Mouse (Mus musculus): ENCODE results near the gene Teddm2. TPM values are rescaled to one million over a fixed set of nuclear protein-coding genes. Genes with fewer than 3 reads are reported as not detected.

Gene Teddm2
- total and polyA plus RNA-seq, 3 experiments, result 0.08 to 0.22 TPM; not detected in 1

- no peaks in the 10 kb centered on the region for H3K79me2 ChIP-seq (ENCODE audit: control insufficient read depth, insufficient read depth, low read length, poor library complexity)
- no peak overlapping the region for H3K9ac ChIP-seq (ENCODE audit: control insufficient read depth, low read depth, low read length, poor library complexity, severe bottlenecking)
- TF ChIP-seq EP300 (IDR thresholded peaks at IDR 0.05; ENCODE audit: low read depth in 1 of 2, low read length in 2 of 2) (no peak), KAT2A (conservative IDR thresholded peaks at IDR 0.05; ENCODE audit: low read depth, low read length) (no peak), POLR2AphosphoS5 (IDR thresholded peaks at IDR 0.05; ENCODE audit: borderline replicate concordance, low read depth, low read length) (no peak), MXI1 (IDR thresholded peaks at IDR 0.05; ENCODE audit: low read depth, low read length) (no peak), NELFE (IDR thresholded peaks at IDR 0.05; ENCODE audit: low read depth, low read length) (no peak), ZKSCAN1 (IDR thresholded peaks at IDR 0.05; ENCODE audit: low read depth, low read length) (no peak), JUND (IDR thresholded peaks at IDR 0.05; ENCODE audit: low read depth, low read length) (no peak), MYB (IDR thresholded peaks at IDR 0.05; ENCODE audit: low read depth, low read length) (no peak), ETS1 (IDR thresholded peaks at IDR 0.05; ENCODE audit: low read depth, low read length) (no peak), USF2 (IDR thresholded peaks at IDR 0.05; ENCODE audit: borderline replicate concordance in 1 of 2, insufficient read depth in 1 of 2, low read depth in 1 of 2, low read length in 2 of 2) (no peak), RAD21 (IDR thresholded peaks at IDR 0.05; ENCODE audit: low read depth, low read length) (no peak), CHD2 (IDR thresholded peaks at IDR 0.05; ENCODE audit: low read length) (no peak), BHLHE40 (IDR thresholded peaks at IDR 0.05; ENCODE audit: borderline replicate concordance, low read depth, low read length) (no peak), UBTF (IDR thresholded peaks at IDR 0.05; ENCODE audit: borderline replicate concordance, insufficient read depth, low read depth, low read length) (no peak), TAL1 (IDR thresholded peaks at IDR 0.05; ENCODE audit: low read length) (no peak), CTCF (IDR thresholded peaks at IDR 0.05 in 2 of 3, conservative IDR thresholded peaks at IDR 0.05 in 1 of 3; ENCODE audit: control insufficient read depth in 1 of 3, insufficient read depth in 1 of 3, low read depth in 2 of 3, low read length in 3 of 3, poor library complexity in 1 of 3, severe bottlenecking in 1 of 3) (no peak), POLR2AphosphoS2 (IDR thresholded peaks at IDR 0.05; ENCODE audit: low read length) (no peak), MAFK (IDR thresholded peaks at IDR 0.05; ENCODE audit: borderline replicate concordance, low read depth, low read length) (no peak), SIN3A (IDR thresholded peaks at IDR 0.05; ENCODE audit: low read length) (no peak), RCOR1 (IDR thresholded peaks at IDR 0.05; ENCODE audit: low read depth, low read length) (no peak)
- H3K27ac ChIP-seq (ENCODE audit: control insufficient read depth, low read depth, low read length), result no peak overlapping the region
- H3K36me3 ChIP-seq (ENCODE audit: control insufficient read depth in 1 of 2, insufficient read depth in 2 of 2, low read length in 2 of 2), result peaks cover 2 to 13% of the 10 kb centered on the region in 2 experiments
- no peak overlapping the region for H3K4me3 ChIP-seq (ENCODE audit: control insufficient read depth in 1 of 2, insufficient read depth in 1 of 2, low read depth in 2 of 2, low read length in 2 of 2)
- H3K9me3 ChIP-seq (replicated peaks; ENCODE audit: insufficient read depth, low read length), result no peaks in the 10 kb centered on the region
- H3K27me3 ChIP-seq (ENCODE audit: control insufficient read depth in 1 of 2, insufficient read depth in 2 of 2, low read length in 2 of 2), result no peaks in the 10 kb centered on the region
- H3K4me1 ChIP-seq (ENCODE audit: control insufficient read depth in 1 of 2, insufficient read depth in 2 of 2, low read length in 2 of 2), result peaks cover 2 to 14% of the 10 kb centered on the region in 2 experiments; a peak in 3 of 4 replicates
- DNase-seq (ENCODE audit: low read depth, low spot score), result no peak
Observed at GRCm38 (mm10) chr1:153911276-153911795, 11.3 kb upstream of the Teddm2 start.

- H3K36me3 ChIP-seq (ENCODE audit: control insufficient read depth in 1 of 2, insufficient read depth in 2 of 2, low read length in 2 of 2), result peaks cover 6 to 13% of the 10 kb centered on the region in 2 experiments
Observed at GRCm38 (mm10) chr1:153910423-153910822, 10.4 kb upstream of the Teddm2 start.

More at GRCm38 (mm10) chr1:153910423-153910822, 10.4 kb upstream of the Teddm2 start:
- TF ChIP-seq CHD2 (IDR thresholded peaks at IDR 0.05; ENCODE audit: low read length), result no peak
- peak; percentile 53 for TF ChIP-seq GATA1 (IDR thresholded peaks at IDR 0.05; ENCODE audit: low read depth, low read length)
- no peak for TF ChIP-seq MAX (IDR thresholded peaks at IDR 0.05; ENCODE audit: low read length)
- TF ChIP-seq USF1 (IDR thresholded peaks at IDR 0.05; ENCODE audit: low read depth, low read length), result no peak
- 0 out of 2 replicates have a peak, but pooled peaks have one; percentile 41 for TF ChIP-seq ETS1 (IDR thresholded peaks at IDR 0.05; ENCODE audit: low read depth, low read length)
- TF ChIP-seq ZKSCAN1 (IDR thresholded peaks at IDR 0.05; ENCODE audit: low read depth, low read length), result no peak
- TF ChIP-seq MXI1 (IDR thresholded peaks at IDR 0.05; ENCODE audit: low read depth, low read length), result no peak
- TF ChIP-seq EP300 (IDR thresholded peaks at IDR 0.05; ENCODE audit: low read depth in 1 of 2, low read length in 2 of 2), result peak; percentile 14 to 50; a peak in 1 of 4 replicates
- TF ChIP-seq MYB (IDR thresholded peaks at IDR 0.05; ENCODE audit: low read depth, low read length), result no peak
- peak overlapping the region; percentile 47 for H3K9ac ChIP-seq (ENCODE audit: control insufficient read depth, low read depth, low read length, poor library complexity, severe bottlenecking)
- DNase-seq (ENCODE audit: low read depth, low spot score), result peak; percentile 76
- no peaks in the 10 kb centered on the region for H3K79me2 ChIP-seq (ENCODE audit: control insufficient read depth, insufficient read depth, low read length, poor library complexity)
- H3K4me3 ChIP-seq (ENCODE audit: control insufficient read depth in 1 of 2, insufficient read depth in 1 of 2, low read depth in 2 of 2, low read length in 2 of 2), result peak overlapping the region; percentile 6 to 15
- H3K4me1 ChIP-seq (ENCODE audit: control insufficient read depth in 1 of 2, insufficient read depth in 2 of 2, low read length in 2 of 2), result peaks cover 2 to 14% of the 10 kb centered on the region in 2 experiments; a peak in 3 of 4 replicates
- H3K27ac ChIP-seq (ENCODE audit: control insufficient read depth, low read depth, low read length), result peak overlapping the region; percentile 87
- H3K27me3 ChIP-seq (ENCODE audit: control insufficient read depth in 1 of 2, insufficient read depth in 2 of 2, low read length in 2 of 2), result no peaks in the 10 kb centered on the region
- no peaks in the 10 kb centered on the region for H3K9me3 ChIP-seq (replicated peaks; ENCODE audit: insufficient read depth, low read length)

Measured in MEL (cell line).